Mouse (Mus musculus): ENCODE results near the gene Lor.

The Lor gene

DNA sequence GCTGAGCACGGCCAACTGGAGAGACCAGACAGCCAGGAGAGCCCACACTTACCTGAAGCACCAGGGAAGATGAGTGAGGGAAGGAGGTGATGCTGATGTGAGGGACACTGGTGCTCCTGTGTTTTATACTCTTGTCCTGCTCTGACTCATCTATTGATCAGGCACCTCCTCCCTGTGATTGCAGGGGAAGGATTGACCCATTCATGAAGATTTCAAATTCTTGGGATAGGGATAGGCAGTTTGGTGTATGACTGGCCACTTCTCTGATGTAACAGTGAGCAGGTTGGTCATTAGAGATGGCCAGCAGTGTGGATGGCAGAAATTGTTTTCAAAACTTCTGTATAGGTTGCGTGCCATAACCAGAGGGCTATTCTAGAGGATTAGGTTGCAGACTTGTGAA is at the start of gene Lor:
Gene Lor, minus strand, starts transcription at position 101 of the 400 bp plus-strand sequence.
- in situ Hi-C loops (cut with MboI, MseI) = no loop called here

DNA sequence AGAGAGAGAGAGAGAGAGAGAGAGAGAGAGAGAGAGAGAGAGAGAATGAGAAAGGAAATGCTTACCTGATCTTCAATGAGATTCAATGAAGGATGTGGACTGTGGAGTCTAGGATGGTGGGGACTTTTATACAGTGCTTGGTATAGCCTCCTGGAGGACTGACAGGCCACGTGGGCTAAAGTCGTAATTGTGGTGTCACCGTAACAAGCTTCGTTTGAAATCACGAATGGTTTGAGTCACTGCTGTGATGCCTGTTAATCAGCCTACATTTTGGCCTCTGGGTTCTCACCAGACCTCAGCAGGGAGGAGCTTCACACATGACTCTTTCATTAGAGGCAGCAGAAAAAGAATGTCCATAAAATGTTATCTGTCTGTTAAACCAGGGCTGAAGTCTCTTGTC is 40.9 kb upstream of the Lor start, which contains the start of gene Prr9:
Gene Prr9, minus strand, starts transcription at position 101 of the 400 bp plus-strand sequence.
- in situ Hi-C loops (cut with MboI, MseI) = no loop called here

DNA sequence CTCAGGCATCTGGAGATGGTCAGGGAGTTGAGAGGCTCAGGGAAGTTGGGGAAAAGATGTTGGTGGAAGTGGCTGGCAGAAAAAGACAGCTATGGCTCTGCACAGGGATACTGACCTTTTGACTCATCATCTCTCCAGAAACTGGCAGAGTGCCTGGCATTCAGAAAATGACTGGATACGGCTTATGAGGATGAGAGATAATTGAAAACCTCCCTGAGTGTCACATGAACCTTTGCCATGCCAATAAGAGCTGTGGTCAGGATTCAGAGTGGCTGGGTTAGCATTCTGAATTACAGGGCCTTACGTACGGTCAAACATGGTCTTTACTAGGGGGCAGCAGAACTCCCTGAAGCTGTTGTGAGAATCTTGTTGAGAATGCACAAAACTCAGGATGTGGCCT is 38.0 kb upstream of the Lor start:
- in situ Hi-C loops (cut with MboI, MseI) = no loop called here

DNA sequence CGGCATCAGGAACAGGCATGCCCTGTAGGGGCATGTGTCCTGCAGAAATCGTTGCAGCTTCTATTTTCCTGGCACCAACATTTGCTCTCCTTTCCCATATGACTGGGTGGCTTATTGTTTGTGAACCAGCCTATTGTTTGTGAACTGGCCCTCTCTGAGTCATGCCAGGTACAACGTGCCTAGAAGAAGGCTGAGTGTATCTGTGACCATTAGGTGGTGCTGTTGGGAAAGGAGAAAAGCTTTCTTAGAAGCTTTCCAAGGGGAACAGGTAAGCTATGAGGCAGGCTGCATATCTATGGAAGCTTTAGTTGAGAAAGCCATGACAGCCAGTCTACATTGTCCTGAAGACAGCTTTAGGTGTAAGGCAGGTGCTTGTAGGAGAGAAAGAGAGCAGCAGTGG is 35.0 kb upstream of the Lor start:
- in situ Hi-C loops (cut with MboI, MseI) = no loop called here

DNA sequence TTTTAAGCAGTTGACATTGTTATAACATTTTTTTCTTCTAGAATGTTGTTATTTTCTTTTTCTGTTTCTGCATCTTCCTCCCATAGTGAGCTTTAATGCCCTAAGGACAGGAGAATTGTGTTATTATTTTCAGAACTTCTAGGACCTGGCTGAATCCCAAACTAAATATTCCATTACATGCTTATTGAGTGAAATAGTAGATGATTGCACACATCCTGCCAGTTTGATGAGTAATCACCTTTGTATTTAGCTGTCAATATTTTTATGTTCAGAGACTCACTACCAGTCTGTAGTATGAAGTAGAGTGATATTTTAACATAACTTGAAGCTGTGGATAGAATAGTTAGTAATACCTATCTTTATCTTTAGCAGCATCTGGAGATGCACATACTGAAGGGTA is 28.6 kb upstream of the Lor start:
- in situ Hi-C loops (cut with MboI, MseI) = no loop called here

DNA sequence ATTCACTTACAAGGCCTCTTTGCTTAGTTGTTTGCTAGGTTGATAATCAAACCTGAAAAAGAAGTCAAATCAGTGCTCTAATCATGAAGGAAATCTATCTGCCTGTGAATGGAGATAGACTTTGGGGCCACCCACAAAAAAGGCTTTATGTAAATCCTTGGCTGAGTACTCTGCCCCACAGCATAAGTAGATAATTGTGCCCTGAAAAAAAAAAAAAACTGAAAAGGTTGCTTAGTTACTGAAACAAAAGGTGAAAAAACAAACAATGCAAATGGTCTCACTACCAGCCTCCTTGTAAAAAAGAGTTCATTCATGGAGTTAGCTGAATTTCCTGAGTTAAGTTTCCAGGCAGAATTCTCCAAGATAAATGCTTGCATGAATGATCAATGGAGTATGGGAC is 27.8 kb upstream of the Lor start:
- in situ Hi-C loops (cut with MboI, MseI) = no loop called here

DNA sequence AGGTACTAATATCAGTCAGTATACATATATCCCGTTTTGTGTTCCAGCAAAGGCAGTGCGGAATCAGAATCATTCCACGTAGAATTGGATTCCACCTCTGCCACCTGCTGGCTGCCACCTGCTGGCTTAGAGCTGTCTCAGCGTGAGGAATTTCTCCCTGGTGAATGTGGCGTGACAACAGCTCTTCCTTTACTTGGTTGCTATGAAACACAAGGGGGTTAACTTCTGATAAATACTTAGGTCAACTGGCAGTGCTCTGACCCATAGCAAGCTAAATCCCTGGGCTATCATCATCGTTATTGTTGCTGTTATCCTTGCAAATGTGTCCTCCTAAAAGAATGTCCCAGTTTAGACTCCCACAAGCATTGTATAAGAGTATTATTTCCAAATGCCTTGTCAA is 23.6 kb upstream of the Lor start:
- in situ Hi-C loops (cut with MboI, MseI) = no loop called here

DNA sequence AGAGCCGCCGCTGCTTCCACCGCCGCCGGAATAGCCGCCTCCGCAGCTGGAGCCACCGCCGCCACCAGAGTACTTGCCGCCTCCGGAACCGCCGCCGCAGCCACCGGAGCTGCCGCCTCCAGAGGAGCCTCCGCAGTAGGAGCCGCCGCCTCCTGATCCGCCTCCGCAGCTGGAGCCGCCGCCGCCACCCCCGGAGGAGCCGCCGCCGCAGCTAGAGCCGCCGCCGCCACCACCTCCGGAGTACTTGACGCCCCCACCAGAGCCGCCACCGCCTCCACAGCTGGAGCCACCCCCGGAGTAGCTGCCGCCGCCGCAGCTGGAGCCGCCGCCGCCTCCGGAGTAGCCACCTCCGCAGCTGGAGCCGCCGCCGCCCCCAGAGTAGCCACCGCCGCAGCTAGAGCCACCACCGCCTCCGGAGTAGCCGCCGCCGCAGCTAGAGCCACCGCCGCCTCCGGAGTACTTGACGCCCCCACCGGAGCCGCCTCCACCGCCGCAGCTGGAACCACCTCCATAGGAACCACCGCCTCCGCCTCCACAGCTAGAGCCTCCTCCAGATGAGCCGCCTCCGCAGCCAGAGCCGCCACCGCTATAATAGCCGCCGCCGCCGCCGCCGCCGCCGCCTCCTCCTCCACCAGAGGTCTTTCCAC is 1.5 kb downstream of the Lor start:
- in situ Hi-C loops (cut with MboI, MseI) = no loop called here

DNA sequence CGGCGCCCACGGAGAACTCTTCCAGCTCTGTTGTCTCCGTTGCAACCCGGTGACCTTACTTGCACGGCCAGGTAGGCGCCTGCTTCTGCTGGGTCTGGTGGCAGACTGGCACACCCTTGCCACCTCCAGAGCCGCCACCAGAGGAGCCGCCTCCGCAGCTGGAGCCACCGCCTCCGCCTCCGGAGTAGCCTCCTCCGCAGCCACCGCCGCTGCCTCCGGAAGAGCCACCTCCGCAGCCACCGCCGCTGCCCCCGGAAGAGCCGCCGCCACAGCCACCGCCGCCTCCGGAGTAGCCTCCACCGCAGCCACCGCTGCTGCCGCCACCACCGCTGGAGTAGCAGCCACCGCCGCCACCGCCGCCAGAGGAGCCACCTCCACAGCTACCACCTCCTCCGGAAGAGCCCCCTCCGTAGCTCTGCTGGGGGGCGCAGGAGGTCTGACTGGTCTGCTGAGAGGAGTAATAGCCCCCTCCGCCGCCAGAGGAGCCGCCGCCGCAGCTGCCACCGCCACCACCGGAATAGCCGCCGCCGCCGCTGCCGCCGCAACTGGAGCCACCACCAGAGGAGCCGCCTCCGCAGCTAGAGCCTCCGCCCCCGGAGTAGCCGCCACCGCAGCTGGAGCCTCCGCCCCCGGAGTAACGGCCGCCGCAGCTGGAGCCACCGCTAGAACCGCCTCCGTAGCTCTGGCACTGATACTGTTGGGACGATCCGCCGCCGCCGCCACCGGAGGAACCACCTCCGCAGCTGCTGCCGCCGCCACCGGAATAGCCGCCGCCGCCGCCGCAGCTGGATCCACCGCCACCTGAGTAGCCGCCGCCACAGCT is 2.3 kb downstream of the Lor start:
- in situ Hi-C loops (cut with MboI, MseI) = no loop called here

DNA sequence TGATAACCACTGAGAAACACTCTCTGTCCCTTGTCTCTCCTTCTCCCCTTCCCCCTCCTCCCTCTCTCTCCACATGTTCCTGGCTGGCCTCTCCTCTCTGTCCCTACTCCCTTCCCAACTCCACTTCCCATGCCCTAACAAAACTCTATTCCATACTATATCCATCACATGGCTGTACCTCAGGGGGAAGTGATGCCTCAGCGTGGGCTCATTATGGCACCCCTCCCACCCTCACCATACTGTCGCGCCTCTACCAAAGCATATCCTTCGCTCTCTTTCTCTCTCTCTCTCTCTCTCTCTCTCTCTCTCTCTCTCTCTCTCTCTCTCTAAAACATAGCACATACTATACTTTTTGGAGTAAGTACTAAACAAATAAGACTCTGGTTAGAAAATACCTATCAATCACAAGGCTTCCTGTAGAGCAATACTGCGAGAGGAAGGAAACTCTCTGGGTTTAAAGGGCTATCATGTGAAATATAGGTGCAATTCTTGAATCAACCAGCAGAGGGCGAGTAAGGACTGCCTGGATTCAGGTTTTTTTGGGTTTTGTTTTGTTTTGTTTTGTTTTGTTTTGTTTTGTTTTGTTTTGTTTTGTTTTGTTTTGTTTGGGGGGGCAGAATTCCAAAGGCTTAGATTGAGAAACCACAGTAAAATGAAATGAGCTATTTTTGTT is 32.4 kb downstream of the Lor start:
- in situ Hi-C loops (cut with MboI, MseI) = no loop called here

DNA sequence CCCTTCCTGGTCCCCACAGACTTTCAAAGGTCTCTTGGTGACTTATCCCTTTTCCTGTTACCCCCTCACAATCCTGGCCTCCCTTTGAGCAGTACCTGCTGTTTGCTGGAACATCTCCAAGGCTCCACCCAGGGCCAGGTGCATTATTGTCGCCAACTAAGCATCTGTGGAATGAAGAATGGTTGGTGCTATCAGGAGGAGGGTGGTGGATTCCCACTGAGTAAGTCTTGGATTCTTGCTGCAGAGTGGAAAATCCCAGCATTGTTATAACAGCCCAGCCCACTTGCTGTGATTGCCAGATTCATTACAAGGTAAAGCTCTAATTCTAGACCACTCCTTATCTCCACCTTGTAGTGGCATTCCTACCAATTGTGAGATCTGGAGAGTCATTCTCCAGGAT is 49.0 kb downstream of the Lor start:
- in situ Hi-C loops (cut with MboI, MseI) = no loop called here

DNA sequence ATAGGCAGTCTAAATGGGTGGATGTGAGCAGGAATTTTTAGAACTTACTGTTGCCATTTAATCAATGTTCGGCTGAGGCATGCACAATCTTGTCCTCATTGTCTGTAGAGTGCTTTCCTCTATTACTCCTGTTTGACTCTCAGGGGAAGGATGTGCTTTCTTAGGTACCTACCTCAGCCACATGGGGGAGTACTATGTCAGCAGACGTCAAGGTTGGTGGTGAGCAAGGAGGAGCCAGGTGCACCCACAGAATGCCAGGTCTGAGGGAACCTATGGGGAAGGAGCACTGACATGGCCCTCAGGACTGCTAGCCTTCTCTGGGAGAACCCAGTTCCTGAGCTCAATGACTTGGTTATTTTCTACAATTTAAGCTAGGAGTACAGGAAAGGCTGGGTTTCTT is 49.7 kb downstream of the Lor start:
- in situ Hi-C loops (cut with MboI, MseI) = no loop called here

Measured in T-helper 2 cell (primary cell).